ENCODE assay signal across 8 mouse cellular contexts in the genomic region with DNA sequence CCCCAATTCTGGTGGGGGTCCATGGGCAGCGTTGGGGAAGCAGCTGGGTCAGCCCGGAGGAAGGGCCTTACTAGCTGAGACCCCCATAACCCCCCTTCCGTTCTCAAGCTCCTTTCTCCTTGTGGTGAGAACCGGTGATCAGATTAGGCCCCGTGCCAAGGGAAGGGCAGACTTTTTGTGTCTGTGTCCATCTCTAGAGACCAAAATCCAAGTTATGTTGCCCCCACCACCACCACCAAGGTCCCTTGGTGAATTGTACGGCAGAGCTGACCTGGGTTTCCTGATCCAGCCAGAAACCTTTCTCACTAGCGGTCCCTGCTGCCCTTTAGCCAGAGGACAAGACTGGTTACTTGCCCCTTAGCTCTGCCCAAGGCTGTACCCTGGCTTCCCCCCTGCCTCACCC. TPM values are rescaled to one million over a fixed set of nuclear protein-coding genes. Genes with fewer than 3 reads are reported as not detected.
DNase-seq lines count a peak whose midpoint lies in the region; ATAC-seq and TF ChIP-seq lines count a peak whose summit lies in the region.

No protein-coding gene starts in this region.

- TF ChIP-seq CTCF in heart, postnatal 0 days (IDR thresholded peaks at IDR 0.05; ENCODE audit: low read depth): no peak
- TF ChIP-seq CTCF in cortical plate, adult 2 months (IDR thresholded peaks at IDR 0.05; ENCODE audit: extremely low read depth, insufficient read depth, low read length): no peak

- no peaks in the 10 kb centered on the region for H3K9me3 ChIP-seq in heart, postnatal 0 days (replicated peaks; ENCODE audit: control insufficient read depth, low read length)
- H3K9me3 ChIP-seq in hindbrain, embryonic 14.5 days (ENCODE audit: control insufficient read depth, low read length): no peaks in the 10 kb centered on the region
- no peaks in the 10 kb centered on the region for H3K9me3 ChIP-seq in midbrain, embryonic 15.5 days

- no peak for TF ChIP-seq EP300 in heart, postnatal 0 days (IDR thresholded peaks at IDR 0.05; ENCODE audit: low read depth)

- H3K4me1 ChIP-seq in heart, postnatal 0 days (ENCODE audit: control insufficient read depth, insufficient read depth): peaks cover 6% of the 10 kb centered on the region; the same call in 1 of the 2 replicates
- peaks cover 11% of the 10 kb centered on the region; the same call in 1 of the 2 replicates for H3K4me1 ChIP-seq in cortical plate, adult 2 months (ENCODE audit: control insufficient read depth, insufficient read depth, low read length)
- H3K4me1 ChIP-seq in hindbrain, embryonic 14.5 days (replicated peaks; ENCODE audit: control insufficient read depth, insufficient read depth, low read length): peaks cover 14% of the 10 kb centered on the region
- H3K4me1 ChIP-seq in midbrain, embryonic 15.5 days: peaks cover 36% of the 10 kb centered on the region

- no peak for TF ChIP-seq POLR2A in cortical plate, adult 2 months (IDR thresholded peaks at IDR 0.05; ENCODE audit: extremely low read depth, insufficient read depth, low read length)

- peak overlapping the region; percentile 51 for H3K4me3 ChIP-seq in heart, postnatal 0 days (ENCODE audit: low read depth, low read length)
- H3K4me3 ChIP-seq in cortical plate, adult 2 months (ENCODE audit: insufficient read depth, low read length): peak overlapping the region; percentile 88
- H3K4me3 ChIP-seq in hindbrain, embryonic 14.5 days (replicated peaks; ENCODE audit: low read length): peak overlapping the region; percentile 79
- H3K4me3 ChIP-seq in midbrain, embryonic 15.5 days: peak overlapping the region; percentile 85

- H3K27ac ChIP-seq in heart, postnatal 0 days (ENCODE audit: low read depth): no peak overlapping the region
- peak overlapping the region; percentile 91 for H3K27ac ChIP-seq in cortical plate, adult 2 months (ENCODE audit: insufficient read depth, low read length)
- H3K27ac ChIP-seq in hindbrain, embryonic 14.5 days: peak overlapping the region; percentile 94
- H3K27ac ChIP-seq in midbrain, embryonic 15.5 days: peak overlapping the region; percentile 95

- ATAC-seq in heart, postnatal 0 days (ENCODE audit: insufficient read depth, low read depth): no peak
- ATAC-seq in hindbrain, embryonic 14.5 days (ENCODE audit: low FRiP score): peak; percentile 14; the same call in 1 of the 2 replicates
- peak; percentile 41 for ATAC-seq in midbrain, embryonic 15.5 days (replicated peaks)

- peaks cover 24% of the 10 kb centered on the region for H3K27me3 ChIP-seq in heart, postnatal 0 days (ENCODE audit: control insufficient read depth, insufficient read depth, low read length)
- no peaks in the 10 kb centered on the region for H3K27me3 ChIP-seq in hindbrain, embryonic 14.5 days (ENCODE audit: control insufficient read depth, insufficient read depth, low read length)
- H3K27me3 ChIP-seq in midbrain, embryonic 15.5 days (replicated peaks): no peaks in the 10 kb centered on the region

- DNase-seq in heart, postnatal 0 days (ENCODE audit: low spot score): no peak
- no peak for DNase-seq in heart, adult 11 months
- peak; percentile 61 for DNase-seq in hindbrain, embryonic 14.5 days (ENCODE audit: low spot score)
- DNase-seq in spleen, postnatal 36 days (ENCODE audit: low spot score in 2 of 2): no peak
- no peak for DNase-seq in urinary bladder, postnatal 14 days (ENCODE audit: low spot score)
- no peak for DNase-seq in adipocyte (ENCODE audit: low spot score)

- 0 out of 2 replicates have a peak overlapping the region, but pooled peaks have one; percentile 16 for H3K9ac ChIP-seq in heart, postnatal 0 days (replicated peaks; ENCODE audit: low read depth, low read length)
- peak overlapping the region; percentile 92 for H3K9ac ChIP-seq in hindbrain, embryonic 14.5 days
- H3K9ac ChIP-seq in midbrain, embryonic 15.5 days: peak overlapping the region; percentile 89

- WGBS in heart, postnatal 0 days: 6% methylated on average over 7 of the region's 7 CpGs
- WGBS in hindbrain, embryonic 14.5 days: 5% methylated on average over 7 of the region's 7 CpGs
- 0% methylated on average over 7 of the region's 7 CpGs for WGBS in midbrain, embryonic 15.5 days

- H3K36me3 ChIP-seq in heart, postnatal 0 days (replicated peaks; ENCODE audit: control insufficient read depth, insufficient read depth, low read length): no peaks in the 10 kb centered on the region
- no peaks in the 10 kb centered on the region for H3K36me3 ChIP-seq in hindbrain, embryonic 14.5 days (replicated peaks; ENCODE audit: control insufficient read depth, insufficient read depth)
- no peaks in the 10 kb centered on the region for H3K36me3 ChIP-seq in midbrain, embryonic 15.5 days (replicated peaks)

- H3K4me2 ChIP-seq in heart, postnatal 0 days (ENCODE audit: low read depth, low read length): peak overlapping the region; percentile 78
- peak overlapping the region; percentile 68 for H3K4me2 ChIP-seq in hindbrain, embryonic 14.5 days (replicated peaks)
- H3K4me2 ChIP-seq in midbrain, embryonic 15.5 days: peak overlapping the region; percentile 56

RNA-seq across cellular contexts. Expression of a gene that starts 0.9 kb away (rescaled TPM):
- 0.04 and 0.97 TPM in 2 replicates for total RNA-seq in heart, postnatal 0 days (2014; rRNA removed; ENCODE audit: low replicate concordance)
- polyA plus RNA-seq in heart, postnatal 0 days (2015; fragmentation: Nextera tagmentation; extraction: Ambion mirVana): 0.32 and 0.51 TPM in 2 replicates
- 191 and 192 TPM in 2 replicates for polyA plus RNA-seq in cortical plate, adult 2 months (2012; rRNA removed)
- polyA plus RNA-seq in hindbrain, embryonic 14.5 days (2014; fragmentation: Nextera tagmentation; extraction: Ambion mirVana): 42.4 and 44.2 TPM in 2 replicates
- 42.7 and 44.0 TPM in 2 replicates for polyA plus RNA-seq in midbrain, embryonic 15.5 days (2015; fragmentation: Nextera tagmentation; extraction: Ambion mirVana)

RNA-seq across cellular contexts. Expression of a gene that starts 37.4 kb away (rescaled TPM):
- not detected in 2 replicates for total RNA-seq in heart, postnatal 0 days (2014; rRNA removed; ENCODE audit: low replicate concordance)
- not detected in 2 replicates for polyA plus RNA-seq in heart, postnatal 0 days (2015; fragmentation: Nextera tagmentation; extraction: Ambion mirVana)
- not detected in 2 replicates for polyA plus RNA-seq in cortical plate, adult 2 months (2012; rRNA removed)
- not detected in 2 replicates for polyA plus RNA-seq in hindbrain, embryonic 14.5 days (2014; fragmentation: Nextera tagmentation; extraction: Ambion mirVana)
- not detected in 2 replicates for polyA plus RNA-seq in midbrain, embryonic 15.5 days (2015; fragmentation: Nextera tagmentation; extraction: Ambion mirVana)

RNA-seq across cellular contexts. Expression of a gene that starts 55.0 kb away (rescaled TPM):
- total RNA-seq in heart, postnatal 0 days (2014; rRNA removed; ENCODE audit: low replicate concordance): not detected in 2 replicates
- not detected in 2 replicates for polyA plus RNA-seq in heart, postnatal 0 days (2015; fragmentation: Nextera tagmentation; extraction: Ambion mirVana)
- not detected in 2 replicates for polyA plus RNA-seq in cortical plate, adult 2 months (2012; rRNA removed)
- polyA plus RNA-seq in hindbrain, embryonic 14.5 days (2014; fragmentation: Nextera tagmentation; extraction: Ambion mirVana): not detected in 2 replicates
- polyA plus RNA-seq in midbrain, embryonic 15.5 days (2015; fragmentation: Nextera tagmentation; extraction: Ambion mirVana): not detected in 2 replicates

Comparison
In these comparisons a context has a peak if more than half of its experiments do, and no peak if none do; other contexts are left out.
1. H3K9ac ChIP-seq: peak in every context shown above with its lines; median percentile 92 in hindbrain, embryonic 14.5 days; 89 in midbrain, embryonic 15.5 days; 16 in heart, postnatal 0 days.
2. RNA of a gene that starts 0.9 kb away (polyA plus RNA-seq): 191 to 192 TPM in cortical plate, adult 2 months, 42.4 to 44.2 TPM in hindbrain, embryonic 14.5 days and 42.7 to 44.0 TPM in midbrain, embryonic 15.5 days; 0.32 to 0.51 TPM in heart, postnatal 0 days; every median in the first group is over 10 times any median in the second.
3. Peak in every context shown above with its lines, with median percentiles within 50 percentile points of each other: H3K4me2 ChIP-seq and H3K4me3 ChIP-seq.